Mouse (Mus musculus) heart, embryonic 13.5 days (tissue): ENCODE results near the gene Uchl4. TPM values are rescaled to one million over a fixed set of nuclear protein-coding genes. Genes with fewer than 3 reads are reported as not detected.
"Not testable (repeated sequence)": the region's sequence is repeated elsewhere in the genome, so short reads cannot be mapped to it uniquely, and the experiment has no call there.

Experiments used
- ATAC-seq: fragments of 200-750 bp; cut with Nextera tagmentation; 2 replicates; pipeline ENCODE4 v1.8.0; 2017; ENCODE audit warnings: moderate TSS enrichment; ENCODE audit not compliant: insufficient number of reproducible peaks, low FRiP score, low TSS enrichment; ENCODE audit errors: extremely low read depth
- H3K27ac ChIP-seq: fragments of 300-500 bp; sonication (generic); replicated peaks from 2 replicates; pipeline ENCODE4 v1.5.1; 2015; ENCODE audit warnings: moderate library complexity, mild to moderate bottlenecking, inconsistent platforms
- H3K27me3 ChIP-seq: fragments of 300-500 bp; sonication (generic); replicated peaks from 2 replicates; pipeline ENCODE4 v1.6.1; 2015; ENCODE audit warnings: mild to moderate bottlenecking, inconsistent platforms
- H3K36me3 ChIP-seq: fragments of 300-500 bp; sonication (generic); 2 replicates; pipeline ENCODE4 v1.6.1; 2015; ENCODE audit warnings: mild to moderate bottlenecking, inconsistent platforms
- H3K4me1 ChIP-seq: fragments of 300-500 bp; sonication (generic); 2 replicates; pipeline ENCODE4 v1.6.1; 2015; ENCODE audit warnings: inconsistent platforms
- H3K4me2 ChIP-seq: fragments of 300-500 bp; sonication (generic); 2 replicates; pipeline ENCODE4 v1.6.1; 2015; ENCODE audit warnings: inconsistent platforms, mild to moderate bottlenecking, moderate library complexity
- H3K4me3 ChIP-seq: fragments of 300-500 bp; sonication (generic); 2 replicates; pipeline ENCODE4 v1.5.1; 2015; ENCODE audit warnings: moderate library complexity, mild to moderate bottlenecking, inconsistent platforms
- H3K9ac ChIP-seq: fragments of 300-500 bp; sonication (generic); 2 replicates; pipeline ENCODE4 v1.6.1; 2015; ENCODE audit warnings: inconsistent platforms, mild to moderate bottlenecking, moderate library complexity
- H3K9me3 ChIP-seq: fragments of 300-500 bp; sonication (generic); 2 replicates; pipeline ENCODE4 v1.6.1; 2016; ENCODE audit warnings: inconsistent platforms
- WGBS: fragments of 180-500 bp; shearing (Covaris S2); methylation state at CpG from one replicate; pipeline ENCODE4 v1.1.7; 2015; ENCODE audit warnings: mixed read lengths; 5-methylcytosine and 5-hydroxymethylcytosine counted together
- polyA plus RNA-seq: library from polyadenylated mRNA; unstranded; fragments of >200 nt; fragmentation: Nextera tagmentation; extraction: Ambion mirVana; gene quantifications from 2 replicates; pipeline ENCODE4 v1.2.1, GENCODE M21; 2015

Gene Uchl4
- 1.6 and 1.7 TPM in 2 replicates for polyA plus RNA-seq

DNA sequence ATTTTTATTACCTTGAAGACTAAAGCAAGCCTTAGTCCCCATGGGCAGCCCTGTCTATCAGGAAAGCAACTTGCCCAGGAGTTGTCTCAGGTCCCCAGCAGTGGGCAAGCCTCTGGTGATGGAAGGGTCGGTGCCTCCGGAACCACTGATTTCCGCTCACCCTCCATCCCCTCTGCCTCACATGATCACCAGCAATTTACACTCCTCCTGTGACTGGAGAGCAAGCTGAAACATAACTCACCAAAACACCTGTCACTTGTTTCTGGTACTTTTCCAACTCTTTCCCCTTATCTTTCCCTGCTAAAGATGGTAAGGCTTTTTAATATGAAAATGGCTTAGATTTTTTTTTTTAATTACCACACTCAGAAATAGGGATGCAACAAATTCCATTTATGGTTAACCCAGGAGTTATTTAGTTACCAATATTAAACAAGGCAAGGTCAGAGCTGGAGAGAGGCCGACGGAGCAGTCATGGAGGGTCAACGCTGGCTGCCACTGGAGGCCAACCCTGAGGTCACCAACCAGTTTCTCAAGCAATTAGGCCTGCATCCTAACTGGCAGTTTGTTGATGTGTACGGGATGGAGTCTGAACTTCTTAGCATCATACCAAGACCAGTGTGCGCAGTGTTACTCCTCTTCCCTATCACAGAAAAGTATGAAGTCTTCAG is at the start of gene Uchl4:
Uchl4 (plus strand) TSS at position 434 of the 668 bp plus-strand sequence.
- H3K4me3 ChIP-seq: no peak within 1 kb of the TSS
- 94% methylated on average over 8 of the region's 8 CpGs for WGBS
- H3K9ac ChIP-seq: no peak within 1 kb of the TSS
- peaks cover 6% of the 10 kb centered on the region for H3K36me3 ChIP-seq
- H3K27me3 ChIP-seq: no peaks in the 10 kb centered on the region
- H3K4me2 ChIP-seq: no peak within 1 kb of the TSS
- no peaks in the 10 kb centered on the region for H3K9me3 ChIP-seq
- ATAC-seq: no peak
- peaks cover 35% of the 10 kb centered on the region for H3K4me1 ChIP-seq
- H3K27ac ChIP-seq: peak within 1 kb of the TSS; percentile 10; the same call in 1 of the 2 replicates

DNA sequence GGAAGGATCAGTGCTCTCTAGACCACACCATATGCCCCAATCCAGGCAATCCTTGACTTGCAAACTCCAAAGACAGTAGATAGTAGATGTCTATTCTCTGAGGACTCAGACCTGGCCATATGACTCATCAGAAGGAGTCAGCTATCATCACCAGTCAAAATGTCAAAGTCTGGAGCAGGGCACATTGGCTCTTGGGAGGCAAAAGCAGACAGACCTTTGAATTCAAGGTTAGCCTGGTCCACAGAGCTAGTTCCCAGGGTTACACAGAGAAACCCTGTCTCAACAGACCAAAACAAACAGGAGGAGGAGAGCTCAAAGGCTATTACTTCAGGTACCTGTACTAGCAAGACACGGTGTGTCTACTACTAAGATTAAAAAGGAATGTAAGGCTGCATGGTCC is 41.1 kb upstream of the Uchl4 start:
- Histone ChIP-seq H3K27me3 (no peaks in the 10 kb centered on the region), H3K4me3 (no peak overlapping the region), H3K36me3 (peaks cover 66% of the 10 kb centered on the region), H3K27ac (no peak overlapping the region), H3K4me1 (peaks cover 13% of the 10 kb centered on the region), H3K4me2 (no peak overlapping the region), H3K9me3 (no peaks in the 10 kb centered on the region), H3K9ac (no peak overlapping the region)
- ATAC-seq: no peak
- WGBS: 82% methylated on average over 1 of the region's 1 CpGs

DNA sequence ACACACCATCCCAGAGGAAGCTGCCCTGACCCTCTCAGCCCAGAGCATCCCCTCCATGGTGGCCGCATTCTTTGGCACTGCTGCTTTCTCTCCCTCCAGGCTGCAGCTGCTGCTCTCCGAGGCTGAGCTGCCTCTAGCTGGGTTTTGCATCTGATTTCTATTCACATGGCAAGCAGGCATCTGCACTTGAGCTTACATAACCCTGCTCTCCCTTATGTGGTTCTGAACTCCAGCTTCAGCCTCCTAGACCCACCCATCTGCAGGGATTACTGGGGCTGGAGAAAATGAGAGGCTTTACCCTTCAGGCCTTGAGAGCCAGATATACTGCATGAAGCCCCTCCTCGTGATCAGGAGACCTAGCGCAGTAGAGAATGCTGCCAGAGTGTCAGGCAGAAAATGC is 39.4 kb upstream of the Uchl4 start:
- Histone ChIP-seq H3K4me3 (no peak overlapping the region), H3K4me1 (peaks cover 13% of the 10 kb centered on the region), H3K9ac (peak overlapping the region; percentile 52; the same call in 1 of the 2 replicates), H3K27ac (peak overlapping the region; percentile 41; the same call in 1 of the 2 replicates), H3K36me3 (peaks cover 66% of the 10 kb centered on the region), H3K4me2 (no peak overlapping the region), H3K9me3 (no peaks in the 10 kb centered on the region), H3K27me3 (no peaks in the 10 kb centered on the region)
- ATAC-seq: no peak
- 48% methylated on average over 4 of the region's 4 CpGs for WGBS

DNA sequence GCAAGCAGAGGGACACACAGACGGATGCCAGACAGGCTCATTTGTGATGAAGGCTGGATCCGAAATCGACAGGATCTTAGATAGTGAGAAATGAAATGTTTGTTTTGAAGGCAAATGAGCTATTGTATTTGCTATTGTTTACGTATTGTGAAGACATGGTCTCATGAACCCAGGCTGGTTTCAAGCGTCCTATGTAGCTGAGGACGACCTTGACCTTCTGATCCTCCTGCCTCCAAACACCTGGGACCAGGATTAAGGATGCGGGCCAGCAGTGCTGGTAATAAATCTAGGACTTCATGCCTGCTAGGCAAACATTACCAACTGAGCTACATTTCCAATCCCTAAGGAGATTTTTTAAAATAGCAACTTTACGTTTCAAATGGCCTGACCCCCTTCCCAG is 37.5 kb upstream of the Uchl4 start:
- no peak overlapping the region for H3K27ac ChIP-seq

DNA sequence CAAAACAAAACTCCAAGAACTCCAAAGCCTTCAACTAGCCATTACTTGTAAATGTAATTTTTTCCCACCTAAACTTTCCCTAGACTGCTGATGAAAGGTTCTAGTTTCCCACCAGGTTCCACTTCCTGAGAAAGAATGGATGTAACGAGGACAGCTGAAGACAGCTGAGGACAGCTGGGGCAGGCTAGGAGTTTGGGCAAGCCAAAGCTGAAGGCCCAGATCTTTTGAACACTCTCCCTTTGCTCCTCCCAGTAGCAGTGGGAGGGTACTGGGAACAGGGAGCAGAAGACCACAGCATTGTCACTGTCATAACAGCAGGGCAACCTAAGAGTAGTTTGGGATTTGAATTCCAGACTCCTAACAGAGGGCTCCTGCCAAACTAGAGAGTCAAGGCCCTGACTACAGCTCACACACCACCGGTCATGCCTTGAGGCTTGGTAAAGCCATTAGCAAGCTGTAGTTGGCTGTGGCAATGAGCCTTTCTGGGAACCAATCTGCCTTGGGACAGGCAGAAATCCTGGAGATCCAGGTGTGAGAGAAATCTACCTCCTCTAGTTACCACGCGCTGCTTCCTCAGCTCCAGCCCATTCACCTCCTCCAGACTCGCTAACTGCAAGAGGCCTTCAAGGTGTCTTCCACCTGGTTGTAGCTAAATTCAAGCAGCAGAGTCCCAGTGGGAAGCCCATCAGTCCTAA is 36.8 kb upstream of the Uchl4 start:
- no peak overlapping the region for H3K4me2 ChIP-seq
- H3K4me1 ChIP-seq: peaks cover 13% of the 10 kb centered on the region
- ATAC-seq: no peak
- no peaks in the 10 kb centered on the region for H3K9me3 ChIP-seq
- 90% methylated on average over 5 of the region's 5 CpGs for WGBS
- H3K9ac ChIP-seq: no peak overlapping the region
- H3K27me3 ChIP-seq: no peaks in the 10 kb centered on the region
- H3K36me3 ChIP-seq: peaks cover 63% of the 10 kb centered on the region
- H3K4me3 ChIP-seq: no peak overlapping the region
- H3K27ac ChIP-seq: no peak overlapping the region

More for the DNA sequence above, 37.5 kb upstream of the Uchl4 start:
- no peak for ATAC-seq
- Histone ChIP-seq H3K36me3 (peaks cover 63% of the 10 kb centered on the region), H3K9me3 (no peaks in the 10 kb centered on the region), H3K4me3 (no peak overlapping the region), H3K4me1 (peaks cover 13% of the 10 kb centered on the region), H3K27me3 (no peaks in the 10 kb centered on the region), H3K9ac (no peak overlapping the region), H3K4me2 (no peak overlapping the region)
- WGBS: 86% methylated on average over 8 of the region's 8 CpGs

DNA sequence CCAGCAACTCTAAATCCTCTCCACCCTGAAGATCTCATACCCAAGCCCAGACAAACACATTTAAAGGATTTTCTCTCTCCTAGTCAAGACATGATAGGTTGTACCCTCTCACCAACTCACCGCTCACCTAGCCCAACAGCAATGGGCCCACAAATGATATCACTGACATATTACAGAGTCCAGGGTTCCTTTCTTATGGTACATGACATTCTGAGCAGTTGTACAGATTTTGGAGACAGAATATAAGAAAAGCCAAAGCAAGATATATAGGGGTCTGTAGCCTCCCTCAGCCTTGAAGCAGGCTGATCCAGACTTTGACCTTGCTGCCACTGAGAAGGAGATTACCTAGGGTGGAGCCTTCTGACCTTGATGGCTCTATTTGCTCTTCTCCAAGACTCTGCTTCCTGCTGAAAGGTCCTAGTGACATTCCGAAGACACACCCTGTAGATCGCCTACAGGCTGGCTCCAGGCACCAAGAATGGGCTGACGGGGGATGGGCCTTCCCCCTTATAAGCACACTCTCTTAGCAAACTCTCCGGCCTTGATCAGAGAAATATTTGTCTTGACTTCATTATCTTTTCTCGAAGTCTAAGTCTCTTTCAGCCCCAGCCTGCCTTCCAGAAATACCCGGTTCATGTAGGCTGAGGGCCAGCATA is 36.1 kb upstream of the Uchl4 start:
- H3K27me3 ChIP-seq, H3K4me2 ChIP-seq, H3K9me3 ChIP-seq, H3K4me3 ChIP-seq, H3K9ac ChIP-seq, H3K27ac ChIP-seq, ATAC-seq: not testable (repeated sequence)
- 69% methylated on average over 7 of the region's 7 CpGs for WGBS
- Histone ChIP-seq H3K4me1 (peaks cover 13% of the 10 kb centered on the region), H3K36me3 (peaks cover 63% of the 10 kb centered on the region)

DNA sequence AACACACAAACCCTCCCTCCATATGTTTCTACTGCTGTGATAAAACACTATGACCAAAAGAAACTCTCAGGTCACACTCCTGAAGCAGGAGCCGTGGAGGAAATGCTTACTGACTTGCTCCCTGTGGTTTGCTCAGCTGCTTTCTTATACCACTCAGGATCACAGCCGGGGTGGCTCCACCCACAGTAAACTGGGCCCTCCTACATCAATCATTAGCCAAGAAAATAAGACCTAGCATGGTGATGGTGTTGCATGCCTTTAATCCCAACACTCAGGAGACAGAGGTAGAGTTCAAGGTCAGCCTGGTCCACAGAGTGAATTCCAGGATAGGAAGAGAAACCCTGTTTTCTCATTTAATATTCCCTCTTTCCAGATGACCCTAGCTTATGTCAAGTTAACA is 35.1 kb upstream of the Uchl4 start:
- Histone ChIP-seq H3K4me1 (peaks cover 13% of the 10 kb centered on the region), H3K9me3 (no peaks in the 10 kb centered on the region), H3K9ac (no peak overlapping the region), H3K36me3 (peaks cover 72% of the 10 kb centered on the region), H3K27me3 (no peaks in the 10 kb centered on the region), H3K27ac (no peak overlapping the region), H3K4me2 (no peak overlapping the region), H3K4me3 (no peak overlapping the region)
- 75% methylated on average over 2 of the region's 2 CpGs for WGBS
- ATAC-seq: no peak

DNA sequence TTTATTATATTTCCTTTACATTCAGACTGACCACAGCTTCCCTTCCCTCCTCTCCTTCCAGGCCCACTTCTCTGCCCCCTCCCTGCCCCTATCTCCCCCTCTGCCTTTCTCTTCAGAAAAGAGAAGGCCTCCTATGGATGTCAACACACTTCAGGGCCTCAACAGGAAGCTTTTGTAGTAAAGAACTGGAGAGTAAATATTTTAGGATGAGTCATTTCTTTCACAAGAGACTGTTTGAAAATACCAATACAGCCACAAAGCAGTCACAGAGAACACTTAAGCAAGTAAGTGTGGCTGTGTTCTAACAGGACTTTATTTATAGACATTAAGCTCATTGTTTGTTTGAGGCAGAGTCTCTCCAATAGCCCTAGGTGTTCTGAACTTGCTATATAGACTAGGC is 32.7 kb upstream of the Uchl4 start:
- Histone ChIP-seq H3K9me3 (no peaks in the 10 kb centered on the region), H3K4me3 (no peak overlapping the region), H3K36me3 (peaks cover 81% of the 10 kb centered on the region), H3K4me1 (no peaks in the 10 kb centered on the region), H3K9ac (no peak overlapping the region), H3K27me3 (no peaks in the 10 kb centered on the region), H3K27ac (no peak overlapping the region), H3K4me2 (no peak overlapping the region)
- no peak for ATAC-seq

DNA sequence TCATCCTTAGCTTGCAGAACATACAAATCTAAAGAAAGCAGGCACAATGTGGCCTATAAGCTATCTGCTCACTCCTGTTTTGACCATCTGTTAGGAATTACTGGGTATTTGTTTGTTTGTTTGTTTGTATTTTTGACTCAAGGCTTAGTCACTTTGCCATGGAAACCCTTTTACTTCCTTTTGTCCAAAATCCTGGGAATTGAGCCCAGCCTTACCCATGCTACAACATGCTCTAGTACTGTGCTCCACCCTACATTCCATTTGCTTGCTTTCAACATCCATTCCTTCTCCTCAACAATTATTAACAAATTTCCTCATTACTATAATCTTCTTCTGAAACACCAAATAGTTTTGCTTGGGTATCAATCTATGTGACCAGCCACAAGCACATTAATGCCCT is 32.1 kb upstream of the Uchl4 start:
- Histone ChIP-seq H3K4me2 (no peak overlapping the region), H3K9me3 (no peaks in the 10 kb centered on the region), H3K4me1 (peaks cover 2% of the 10 kb centered on the region), H3K27ac (no peak overlapping the region), H3K27me3 (no peaks in the 10 kb centered on the region), H3K9ac (no peak overlapping the region), H3K4me3 (no peak overlapping the region), H3K36me3 (peaks cover 77% of the 10 kb centered on the region)
- ATAC-seq: no peak

DNA sequence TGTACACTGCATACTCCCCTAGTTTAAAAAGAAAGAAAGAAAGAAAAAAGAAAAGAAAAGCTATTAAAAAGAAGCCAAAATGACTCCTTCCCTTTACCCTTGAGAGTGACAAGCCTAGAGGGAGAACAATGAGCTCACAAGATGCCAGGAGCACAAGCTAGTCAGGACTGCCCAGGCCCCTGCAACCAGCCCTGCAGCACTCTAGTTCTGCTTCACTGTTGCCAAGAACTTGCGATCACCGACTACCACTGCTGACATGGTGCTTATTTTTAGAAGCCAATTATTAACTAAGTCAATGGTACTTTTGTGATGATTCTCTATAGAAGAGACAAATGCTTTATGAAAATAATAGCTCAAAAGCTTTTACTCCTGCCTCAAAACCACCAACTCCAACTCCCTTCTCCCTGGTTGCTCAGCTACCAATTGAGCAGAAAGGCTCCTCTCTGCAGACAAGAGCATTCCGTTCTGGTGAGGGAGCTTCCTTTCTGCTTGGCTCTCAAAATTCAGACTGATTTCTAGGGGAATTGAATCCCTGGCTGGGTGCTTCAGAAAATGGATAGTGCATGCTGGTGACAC is 27.4 kb upstream of the Uchl4 start:
- Histone ChIP-seq H3K4me1 (peaks cover 11% of the 10 kb centered on the region), H3K9me3 (no peaks in the 10 kb centered on the region), H3K4me2 (no peak overlapping the region), H3K36me3 (peaks cover 83% of the 10 kb centered on the region), H3K4me3 (no peak overlapping the region), H3K27me3 (no peaks in the 10 kb centered on the region), H3K27ac (peak overlapping the region; percentile 28; the same call in 1 of the 2 replicates), H3K9ac (no peak overlapping the region)
- no peak for ATAC-seq
- 55% methylated on average over 3 of the region's 3 CpGs for WGBS

DNA sequence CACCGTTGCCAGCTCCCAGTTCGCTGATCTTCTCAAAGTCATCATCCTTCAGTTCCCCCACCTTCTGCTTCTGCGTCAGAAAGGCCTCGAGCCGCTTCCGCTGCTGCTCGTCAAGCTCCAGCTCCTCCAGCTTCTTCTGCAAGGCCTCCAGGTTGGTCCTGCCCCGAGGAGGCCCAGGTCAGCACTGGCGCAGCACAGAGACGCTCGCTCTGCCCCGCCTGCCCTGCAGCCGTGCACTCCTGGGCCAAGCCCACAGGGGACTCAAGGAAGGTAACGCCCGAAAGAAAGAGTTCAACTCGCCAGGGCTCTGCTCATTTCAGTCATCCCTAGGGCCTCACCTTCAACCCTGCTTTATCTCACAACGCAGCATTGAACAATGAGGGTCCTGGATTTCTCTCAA is 20.5 kb upstream of the Uchl4 start:
- ATAC-seq: no peak
- Histone ChIP-seq H3K4me3 (no peak overlapping the region), H3K4me2 (no peak overlapping the region), H3K27ac (no peak overlapping the region), H3K27me3 (no peaks in the 10 kb centered on the region), H3K36me3 (peaks cover 45% of the 10 kb centered on the region), H3K9me3 (no peaks in the 10 kb centered on the region), H3K9ac (no peak overlapping the region), H3K4me1 (peaks cover 20% of the 10 kb centered on the region)
- 87% methylated on average over 17 of the region's 17 CpGs for WGBS
